Mouse (Mus musculus): ENCODE data around the gene Gnao1.

DNA sequence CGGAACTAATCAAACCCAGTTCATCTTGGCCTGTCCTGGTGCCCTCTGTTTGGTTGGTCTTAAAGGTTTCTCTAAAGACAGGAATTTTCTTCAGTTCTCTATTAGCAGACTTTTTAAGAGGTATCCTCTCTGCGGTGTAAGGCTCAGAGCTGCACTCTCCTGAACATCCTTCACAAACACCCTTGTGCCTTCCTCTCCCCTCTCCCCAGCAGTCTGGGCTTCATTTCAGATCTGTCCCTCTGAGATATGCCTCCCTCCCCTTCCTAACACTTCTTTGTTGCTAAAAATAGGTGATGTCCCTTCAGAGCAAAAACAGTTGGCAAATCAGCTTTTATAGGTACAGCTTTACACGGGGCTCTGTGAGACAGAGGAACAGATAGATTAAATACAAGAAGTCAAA lies 32.2 kb upstream of the Gnao1 start:
- TF ChIP-seq CTCF (IDR thresholded peaks at IDR 0.05; ENCODE audit: borderline replicate concordance, insufficient read depth, low read length) (no peak), POLR2A (IDR thresholded peaks at IDR 0.05; ENCODE audit: low read depth, low read length) (no peak)
